In genomic region chr6:53950876-53951275, GRCm38 (mm10) we compare ENCODE assay signal across 12 mouse cellular contexts. TPM values are rescaled to one million over a fixed set of nuclear protein-coding genes. Genes with fewer than 3 reads are reported as not detected.
DNase-seq lines count a peak whose midpoint lies in the region; ATAC-seq and TF ChIP-seq lines count a peak whose summit lies in the region.
"Had no signal": no experiment of that assay in that cellular context is flagged by ENCODE, and none has a peak within 500 bp of the region (broad histone marks: within the 10 kb centered on the region; RNA-seq: fewer than 3 reads in every experiment).

No protein-coding gene starts in this region.

- peak overlapping the region; percentile 20; the same call in 1 of the 2 replicates for H3K27ac ChIP-seq in heart, adult 2 months
- H3K27ac ChIP-seq in embryonic facial prominence, embryonic 13.5 days: peak overlapping the region; percentile 84
- peak overlapping the region; percentile 76 for H3K27ac ChIP-seq in lung, postnatal 0 days (ENCODE audit: low read length)
- H3K27ac ChIP-seq: midbrain, embryonic 15.5 days had no signal

- peak overlapping the region; percentile 29 for H3K4me2 ChIP-seq in embryonic facial prominence, embryonic 13.5 days
- no peak overlapping the region for H3K4me2 ChIP-seq in lung, postnatal 0 days (replicated peaks; ENCODE audit: low read depth, low read length)
- H3K4me2 ChIP-seq: midbrain, embryonic 15.5 days had no signal

- H3K36me3 ChIP-seq in heart, adult 2 months (ENCODE audit: control insufficient read depth, insufficient read depth, low read length): no peaks in the 10 kb centered on the region
- H3K36me3 ChIP-seq in embryonic facial prominence, embryonic 13.5 days: no peaks in the 10 kb centered on the region
- no peaks in the 10 kb centered on the region for H3K36me3 ChIP-seq in lung, postnatal 0 days (ENCODE audit: insufficient read depth, low read length)
- H3K36me3 ChIP-seq: midbrain, embryonic 15.5 days had no signal

- no peak for ATAC-seq in embryonic facial prominence, embryonic 13.5 days (ENCODE audit: insufficient number of reproducible peaks, insufficient read depth, low FRiP score, low TSS enrichment, low read depth)
- peak; percentile 84 for ATAC-seq in lung, postnatal 0 days
- ATAC-seq: midbrain, embryonic 15.5 days had no signal

- 51% methylated on average over 9 of the region's 9 CpGs for WGBS in heart, adult 2 months
- 18% methylated on average over 9 of the region's 9 CpGs for WGBS in embryonic facial prominence, embryonic 13.5 days
- 22% methylated on average over 9 of the region's 9 CpGs for WGBS in lung, postnatal 0 days

- intact Hi-C loops in heart, adult 2 months (cut with DNase I): no loop called here
- intact Hi-C loops in heart, postnatal 25 days (cut with DNase I): no loop called here

- no peak for TF ChIP-seq POLR2A in heart, adult 2 months (IDR thresholded peaks at IDR 0.05; ENCODE audit: insufficient read depth, low read depth, low read length)

- no peaks in the 10 kb centered on the region for H3K9me3 ChIP-seq in embryonic facial prominence, embryonic 13.5 days
- no peaks in the 10 kb centered on the region for H3K9me3 ChIP-seq in lung, postnatal 0 days (ENCODE audit: low read length)
- H3K9me3 ChIP-seq: midbrain, embryonic 15.5 days had no signal

- no peak overlapping the region for H3K4me3 ChIP-seq in heart, adult 2 months
- no peak overlapping the region for H3K4me3 ChIP-seq in embryonic facial prominence, embryonic 13.5 days
- H3K4me3 ChIP-seq in lung, postnatal 0 days (ENCODE audit: low read depth, low read length): no peak overlapping the region
- H3K4me3 ChIP-seq: midbrain, embryonic 15.5 days had no signal

- no peak for TF ChIP-seq EP300 in heart, adult 2 months (IDR thresholded peaks at IDR 0.05; ENCODE audit: insufficient read depth, low read depth, low read length)
- peak; percentile 85 for TF ChIP-seq EP300 in lung, postnatal 0 days (IDR thresholded peaks at IDR 0.05)

- peaks cover 1% of the 10 kb centered on the region; the same call in 1 of the 2 replicates for H3K4me1 ChIP-seq in heart, adult 2 months (ENCODE audit: control insufficient read depth, insufficient read depth, low read length)
- H3K4me1 ChIP-seq in embryonic facial prominence, embryonic 13.5 days: peaks cover 60% of the 10 kb centered on the region
- peaks cover 17% of the 10 kb centered on the region; the same call in 1 of the 2 replicates for H3K4me1 ChIP-seq in lung, postnatal 0 days (ENCODE audit: insufficient read depth, low read depth, low read length)

- H3K79me2 ChIP-seq in heart, adult 2 months (replicated peaks; ENCODE audit: control insufficient read depth, insufficient read depth, low read length): no peaks in the 10 kb centered on the region

- peak; percentile 27 to 36 for DNase-seq in heart, adult 2 months
- DNase-seq in heart, postnatal 25 days (ENCODE audit: low spot score): no peak
- DNase-seq in kidney, adult 9 months: peak; percentile 59
- DNase-seq in lung, postnatal 0 days (ENCODE audit: low spot score): peak; percentile 92
- no peak for DNase-seq in c-Kit-positive CD71-positive TER-119-positive erythroid progenitor cells, embryonic 14.5 days (ENCODE audit: low spot score)
- DNase-seq in urinary bladder, adult 2 months (ENCODE audit: low spot score): no peak
- no peak for DNase-seq in retina, embryonic 14.5 days (ENCODE audit: low spot score)
- DNase-seq: cerebellum, adult 9-10 months; layer of hippocampus, postnatal 36 days; right cerebral cortex, postnatal 4 days had no signal

- H3K27me3 ChIP-seq in heart, adult 2 months (ENCODE audit: control insufficient read depth, insufficient read depth, low read length): no peaks in the 10 kb centered on the region
- H3K27me3 ChIP-seq in embryonic facial prominence, embryonic 13.5 days: peaks cover 7% of the 10 kb centered on the region; the same call in 1 of the 2 replicates
- H3K27me3 ChIP-seq in lung, postnatal 0 days (replicated peaks; ENCODE audit: insufficient read depth, low read length): no peaks in the 10 kb centered on the region
- H3K27me3 ChIP-seq: midbrain, embryonic 15.5 days had no signal

- H3K9ac ChIP-seq in heart, adult 2 months (ENCODE audit: low read depth, low read length): no peak overlapping the region
- H3K9ac ChIP-seq in embryonic facial prominence, embryonic 13.5 days: no peak overlapping the region
- no peak overlapping the region for H3K9ac ChIP-seq in lung, postnatal 0 days (replicated peaks; ENCODE audit: low read depth)
- H3K9ac ChIP-seq: midbrain, embryonic 15.5 days had no signal

- TF ChIP-seq CTCF in heart, adult 2 months (IDR thresholded peaks at IDR 0.05): no peak
- TF ChIP-seq CTCF in lung, postnatal 0 days (IDR thresholded peaks at IDR 0.05): no peak

RNA-seq across cellular contexts. Expression of gene Cpvl, which starts 27.6 kb away (rescaled TPM):
- total RNA-seq in heart, adult 2 months (2021): not detected
- not detected in 2 replicates for polyA plus RNA-seq in heart, adult 2 months (2012; rRNA removed)
- total RNA-seq in heart, postnatal 25 days (2021): not detected
- 0.22 TPM in 1 of 2 replicates, not detected in the other for polyA plus RNA-seq in embryonic facial prominence, embryonic 13.5 days (2015; fragmentation: Nextera tagmentation; extraction: Ambion mirVana)
- polyA plus RNA-seq in lung, postnatal 0 days (2015; fragmentation: Nextera tagmentation; extraction: Ambion mirVana): 0.18 TPM in 2 replicates
- polyA plus RNA-seq in urinary bladder, adult 2 months (2012; rRNA removed): not detected in 2 replicates
- total RNA-seq: layer of hippocampus, postnatal 36 days had no signal
- polyA plus RNA-seq: midbrain, embryonic 15.5 days had no signal

Comparison
In these comparisons a context has a peak if more than half of its experiments do, and no peak if none do; other contexts are left out.
1. DNase-seq: peak in heart, adult 2 months (2 of 2), kidney, adult 9 months (single experiment) and lung, postnatal 0 days (single experiment); none in heart, postnatal 25 days (single experiment), c-Kit-positive CD71-positive TER-119-positive erythroid progenitor cells, embryonic 14.5 days (single experiment), urinary bladder, adult 2 months (single experiment) and retina, embryonic 14.5 days (single experiment).
2. H3K27ac ChIP-seq: peak in every context shown above with its lines; median percentile 84 in embryonic facial prominence, embryonic 13.5 days; 76 in lung, postnatal 0 days; 20 in heart, adult 2 months.